Comparison of ENCODE assay signal across 32 mouse cellular contexts in the genomic region with DNA sequence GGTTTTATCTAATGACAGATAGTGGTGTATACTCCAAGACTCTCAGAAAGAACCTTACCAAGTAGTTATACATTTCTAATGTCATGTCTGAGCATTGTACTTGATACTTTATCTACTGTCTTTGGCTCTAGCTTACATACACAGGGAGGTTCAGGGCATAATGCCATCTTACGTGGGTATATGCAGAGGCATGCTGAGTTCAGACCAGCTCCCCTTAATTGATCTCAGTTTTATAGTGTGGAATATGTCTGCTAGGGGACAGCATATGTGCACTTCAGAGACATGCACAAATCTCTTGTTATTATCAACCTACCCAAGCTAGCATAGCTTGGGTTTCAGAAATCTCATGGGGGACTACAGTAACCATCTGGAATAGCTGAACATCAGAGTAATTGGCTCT.
"Had no signal": no experiment of that assay in that cellular context is flagged by ENCODE, and none has a peak within 500 bp of the region (broad histone marks: within the 10 kb centered on the region; RNA-seq: fewer than 3 reads in every experiment).

No protein-coding gene starts in this region.

- H3K4me1 ChIP-seq: limb, embryonic 10.5 days; limb, embryonic 12.5 days; limb, embryonic 15.5 days; liver, embryonic 12.5 days; liver, embryonic 13.5 days; liver, embryonic 15.5 days; lung, embryonic 15.5 days; megakaryocyte, embryonic 14.5 days; midbrain, embryonic 10.5 days; midbrain, embryonic 12.5 days; midbrain, embryonic 13.5 days had no signal

- H3K9ac ChIP-seq: limb, embryonic 12.5 days; limb, embryonic 13.5 days; limb, embryonic 15.5 days; liver, embryonic 12.5 days; liver, embryonic 13.5 days; liver, embryonic 14.5 days; liver, embryonic 15.5 days; liver, postnatal 0 days; lung, embryonic 14.5 days; lung, embryonic 15.5 days; midbrain, embryonic 12.5 days; midbrain, embryonic 13.5 days; midbrain, embryonic 15.5 days had no signal

- H3K27ac ChIP-seq: left cerebral cortex, adult 2 months; limb, embryonic 10.5 days; limb, embryonic 12.5 days; limb, embryonic 13.5 days; limb, embryonic 15.5 days; liver, embryonic 12.5 days; liver, embryonic 13.5 days; liver, embryonic 14.5 days; liver, embryonic 15.5 days; lung, embryonic 15.5 days; macrophage; midbrain, embryonic 10.5 days; midbrain, embryonic 12.5 days; midbrain, embryonic 13.5 days; midbrain, embryonic 15.5 days had no signal

- H3K4me3 ChIP-seq: left cerebral cortex, adult 2 months; limb, embryonic 10.5 days; limb, embryonic 12.5 days; limb, embryonic 13.5 days; limb, embryonic 15.5 days; liver, embryonic 12.5 days; liver, embryonic 13.5 days; liver, embryonic 15.5 days; lung, embryonic 15.5 days; megakaryocyte, embryonic 14.5 days; midbrain, embryonic 10.5 days; midbrain, embryonic 12.5 days; midbrain, embryonic 13.5 days; midbrain, embryonic 15.5 days; myocyte had no signal

- ATAC-seq: liver, embryonic 12.5 days; liver, postnatal 0 days; lung, postnatal 0 days; midbrain, embryonic 13.5 days; midbrain, embryonic 15.5 days; midbrain, embryonic 16.5 days had no signal

- H3K27me3 ChIP-seq: limb, embryonic 12.5 days; limb, embryonic 13.5 days; limb, embryonic 15.5 days; liver, embryonic 12.5 days; liver, embryonic 13.5 days; liver, embryonic 15.5 days; lung, embryonic 15.5 days; megakaryocyte, embryonic 14.5 days; midbrain, embryonic 12.5 days; midbrain, embryonic 13.5 days; midbrain, embryonic 15.5 days had no signal

- H3K4me2 ChIP-seq: limb, embryonic 12.5 days; limb, embryonic 13.5 days; limb, embryonic 15.5 days; liver, embryonic 11.5 days; liver, embryonic 12.5 days; liver, embryonic 13.5 days; liver, embryonic 15.5 days; lung, embryonic 14.5 days; lung, embryonic 15.5 days; midbrain, embryonic 11.5 days; midbrain, embryonic 12.5 days; midbrain, embryonic 13.5 days; midbrain, embryonic 15.5 days had no signal

- H3K9me3 ChIP-seq: limb, embryonic 10.5 days; limb, embryonic 12.5 days; limb, embryonic 13.5 days; limb, embryonic 15.5 days; liver, embryonic 12.5 days; liver, embryonic 13.5 days; liver, embryonic 15.5 days; lung, embryonic 15.5 days; megakaryocyte, embryonic 14.5 days; midbrain, embryonic 10.5 days; midbrain, embryonic 12.5 days; midbrain, embryonic 13.5 days; midbrain, embryonic 15.5 days had no signal

- DNase-seq: left cerebral cortex, postnatal 4 days; liver; liver, embryonic 13.5 days; liver, postnatal 0 days; lung, adult 18-20 months; lung, adult 2 months; lung, embryonic 14.5 days; lung, postnatal 10 days; lung, postnatal 14 days; lung, postnatal 36 days; lung, postnatal 4 days; midbrain, embryonic 14.5 days had no signal

- H3K36me3 ChIP-seq: lung, embryonic 15.5 days; midbrain, embryonic 15.5 days had no signal
